Mouse (Mus musculus): ENCODE data around the gene Ccdc8. TPM values are rescaled to one million over a fixed set of nuclear protein-coding genes. Genes with fewer than 3 reads are reported as not detected.

The Ccdc8 gene
- polyA plus RNA-seq, 1 experiment from 2014 or later, result 5.5 TPM

GRCm38 (mm10) chr7:17022176-17022575 lies 29.7 kb downstream of the Ccdc8 start:
- H3K9me3 ChIP-seq, result no peaks in the 10 kb centered on the region
- no peak overlapping the region for H3K9ac ChIP-seq
- H3K4me3 ChIP-seq, result no peak overlapping the region
- no peak for ATAC-seq (ENCODE audit: low FRiP score)
- no peak overlapping the region for H3K4me2 ChIP-seq
- H3K36me3 ChIP-seq, result peaks cover 69% of the 10 kb centered on the region
- peaks cover 43% of the 10 kb centered on the region for H3K4me1 ChIP-seq (replicated peaks)
- no peak overlapping the region for H3K27ac ChIP-seq
- 97% methylated on average over 15 of the region's 15 CpGs for WGBS
- no peaks in the 10 kb centered on the region for H3K27me3 ChIP-seq

- H3K9ac ChIP-seq, result peak overlapping the region; percentile 88; the same call in 1 of the 2 replicates
- peaks cover 36% of the 10 kb centered on the region for H3K4me1 ChIP-seq (replicated peaks)
- no peaks in the 10 kb centered on the region for H3K27me3 ChIP-seq
- 83% methylated on average over 4 of the region's 4 CpGs for WGBS
- H3K4me2 ChIP-seq, result no peak overlapping the region
- no peaks in the 10 kb centered on the region for H3K9me3 ChIP-seq
- H3K27ac ChIP-seq, result no peak overlapping the region; the same call in 1 of the 2 replicates
- H3K4me3 ChIP-seq, result no peak overlapping the region
- ATAC-seq (ENCODE audit: low FRiP score), result no peak
- H3K36me3 ChIP-seq, result peaks cover 62% of the 10 kb centered on the region
These were observed 31.2 kb downstream of the Ccdc8 start for GRCm38 (mm10) chr7:17023701-17024100.

- no peak overlapping the region for H3K4me2 ChIP-seq
- no peak overlapping the region for H3K4me3 ChIP-seq
- no peak overlapping the region for H3K27ac ChIP-seq
- WGBS, result 87% methylated on average over 6 of the region's 6 CpGs
- no peak for ATAC-seq (ENCODE audit: low FRiP score)
- H3K4me1 ChIP-seq (replicated peaks), result peaks cover 36% of the 10 kb centered on the region
- H3K36me3 ChIP-seq, result peaks cover 59% of the 10 kb centered on the region
- H3K9me3 ChIP-seq, result no peaks in the 10 kb centered on the region
- no peaks in the 10 kb centered on the region for H3K27me3 ChIP-seq
- peak overlapping the region; percentile 88 for H3K9ac ChIP-seq
These were observed 31.6 kb downstream of the Ccdc8 start for GRCm38 (mm10) chr7:17024141-17024540.

GRCm38 (mm10) chr7:17024814-17025504 lies 32.5 kb downstream of the Ccdc8 start:
- WGBS, result 86% methylated on average over 10 of the region's 10 CpGs
- Histone ChIP-seq H3K9ac (peak overlapping the region; percentile 88; the same call in 1 of the 2 replicates), H3K36me3 (peaks cover 51% of the 10 kb centered on the region), H3K27me3 (no peaks in the 10 kb centered on the region), H3K4me3 (no peak overlapping the region), H3K9me3 (no peaks in the 10 kb centered on the region), H3K4me1 (replicated peaks) (peaks cover 36% of the 10 kb centered on the region), H3K27ac (no peak overlapping the region), H3K4me2 (no peak overlapping the region)
- no peak for ATAC-seq (ENCODE audit: low FRiP score)

- ATAC-seq (ENCODE audit: low FRiP score), result no peak
- Histone ChIP-seq H3K4me2 (0 out of 2 replicates have a peak overlapping the region, but pooled peaks have one; percentile 83), H3K9ac (peak overlapping the region; percentile 88; the same call in 1 of the 2 replicates)
These were observed 33.0 kb downstream of the Ccdc8 start for GRCm38 (mm10) chr7:17025505-17025894.

GRCm38 (mm10) chr7:17025896-17026622 lies 33.6 kb downstream of the Ccdc8 start:
- Histone ChIP-seq H3K9me3 (no peaks in the 10 kb centered on the region), H3K9ac (peak overlapping the region; percentile 88; the same call in 1 of the 2 replicates), H3K4me2 (peak overlapping the region; percentile 83), H3K4me3 (peak overlapping the region; percentile 84), H3K27me3 (0 out of 2 replicates have a peak, but pooled peaks cover 5% of the 10 kb centered on the region), H3K27ac (no peak overlapping the region), H3K4me1 (replicated peaks) (peaks cover 36% of the 10 kb centered on the region), H3K36me3 (peaks cover 40% of the 10 kb centered on the region)
- no peak for ATAC-seq (ENCODE audit: low FRiP score)
- 83% methylated on average over 9 of the region's 9 CpGs for WGBS

More at GRCm38 (mm10) chr7:17025505-17025894, 33.0 kb downstream of the Ccdc8 start:
- Histone ChIP-seq H3K36me3 (peaks cover 45% of the 10 kb centered on the region), H3K27ac (no peak overlapping the region), H3K4me3 (0 out of 2 replicates have a peak overlapping the region, but pooled peaks have one; percentile 84), H3K4me1 (replicated peaks) (peaks cover 36% of the 10 kb centered on the region), H3K27me3 (0 out of 2 replicates have a peak, but pooled peaks cover 4% of the 10 kb centered on the region), H3K9me3 (no peaks in the 10 kb centered on the region)
- WGBS, result 82% methylated on average over 4 of the region's 4 CpGs

GRCm38 (mm10) chr7:17026710-17027587 lies 34.4 kb downstream of the Ccdc8 start:
- H3K4me1 ChIP-seq (replicated peaks), result peaks cover 36% of the 10 kb centered on the region
- peaks cover 31% of the 10 kb centered on the region for H3K36me3 ChIP-seq
- peak overlapping the region; percentile 83 for H3K4me2 ChIP-seq
- peak overlapping the region; percentile 84 for H3K4me3 ChIP-seq
- WGBS, result 10% methylated on average over 24 of the region's 24 CpGs
- no peaks in the 10 kb centered on the region for H3K9me3 ChIP-seq
- peak; percentile 66; the same call in 1 of the 2 replicates for ATAC-seq (ENCODE audit: low FRiP score)
- H3K27ac ChIP-seq, result peak overlapping the region; percentile 76
- H3K27me3 ChIP-seq, result 0 out of 2 replicates have a peak, but pooled peaks cover 5% of the 10 kb centered on the region
- peak overlapping the region; percentile 88 for H3K9ac ChIP-seq

GRCm38 (mm10) chr7:17027588-17028343 lies 35.3 kb downstream of the Ccdc8 start, which contains the start of gene Ppp5c:
Ppp5c (minus strand) TSS chr7:17027924.
- no peaks in the 10 kb centered on the region for H3K9me3 ChIP-seq
- peak within 1 kb of the TSS; percentile 88 for H3K9ac ChIP-seq
- H3K36me3 ChIP-seq, result peaks cover 23% of the 10 kb centered on the region
- H3K27ac ChIP-seq, result peak within 1 kb of the TSS; percentile 76
- under 1% methylated on average over 56 of the region's 58 CpGs for WGBS
- H3K4me2 ChIP-seq, result peak within 1 kb of the TSS; percentile 83
- H3K4me1 ChIP-seq (replicated peaks), result peaks cover 36% of the 10 kb centered on the region
- H3K4me3 ChIP-seq, result peak within 1 kb of the TSS; percentile 84
- peak; percentile 90 for ATAC-seq (ENCODE audit: low FRiP score)
- 0 out of 2 replicates have a peak, but pooled peaks cover 5% of the 10 kb centered on the region for H3K27me3 ChIP-seq

- Histone ChIP-seq H3K36me3 (peaks cover 14% of the 10 kb centered on the region), H3K4me2 (no peak overlapping the region), H3K4me1 (replicated peaks) (peaks cover 33% of the 10 kb centered on the region), H3K9me3 (no peaks in the 10 kb centered on the region), H3K4me3 (no peak overlapping the region), H3K9ac (no peak overlapping the region), H3K27ac (no peak overlapping the region), H3K27me3 (0 out of 2 replicates have a peak, but pooled peaks cover 5% of the 10 kb centered on the region)
- ATAC-seq (ENCODE audit: low FRiP score), result no peak
- 69% methylated on average over 7 of the region's 7 CpGs for WGBS
These were observed 36.4 kb downstream of the Ccdc8 start for GRCm38 (mm10) chr7:17028923-17029322.

- Histone ChIP-seq H3K27me3 (0 out of 2 replicates have a peak, but pooled peaks cover 5% of the 10 kb centered on the region), H3K4me3 (no peak overlapping the region), H3K9ac (no peak overlapping the region), H3K4me1 (replicated peaks) (peaks cover 19% of the 10 kb centered on the region), H3K4me2 (no peak overlapping the region), H3K9me3 (no peaks in the 10 kb centered on the region), H3K36me3 (0 out of 2 replicates have a peak, but pooled peaks cover under 1% of the 10 kb centered on the region), H3K27ac (no peak overlapping the region)
- ATAC-seq (ENCODE audit: low FRiP score), result no peak
- 89% methylated on average over 7 of the region's 7 CpGs for WGBS
These were observed 37.7 kb downstream of the Ccdc8 start for GRCm38 (mm10) chr7:17030239-17030638.
